Mouse (Mus musculus): ENCODE measurements around the gene Cfap43. TPM values are rescaled to one million over a fixed set of nuclear protein-coding genes. Genes with fewer than 3 reads are reported as not detected.

Cfap43 gene
- polyA plus RNA-seq, 1 experiment from 2014 or later = 0.19 TPM

DNA sequence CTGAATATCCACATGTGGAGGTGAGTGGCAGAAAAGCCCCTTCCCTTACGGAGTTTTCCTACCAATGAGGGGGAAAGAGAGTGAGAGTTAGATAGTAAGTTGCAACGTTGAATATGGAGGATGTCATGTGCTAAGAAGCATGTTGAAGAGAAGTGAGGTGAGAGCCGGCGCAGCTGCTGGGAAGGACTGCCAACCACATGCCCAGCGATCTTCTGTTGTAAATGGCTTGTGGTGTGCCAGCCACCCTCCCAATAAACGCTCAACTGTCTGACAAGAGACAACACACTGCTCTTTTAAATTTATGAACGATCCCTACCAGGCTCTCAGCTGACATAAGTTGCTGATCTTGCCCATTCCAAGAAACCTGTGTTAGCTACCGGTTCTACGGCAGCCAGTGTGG, 101.4 kb downstream of the Cfap43 start:
- H3K27ac ChIP-seq = no peak overlapping the region
- H3K4me2 ChIP-seq (replicated peaks) = no peak overlapping the region
- no peak for ATAC-seq (ENCODE audit: insufficient number of reproducible peaks, insufficient read depth, low FRiP score, low TSS enrichment)
- H3K27me3 ChIP-seq = 0 out of 2 replicates have a peak, but pooled peaks cover 4% of the 10 kb centered on the region
- no peak overlapping the region for H3K9ac ChIP-seq
- H3K9me3 ChIP-seq = no peaks in the 10 kb centered on the region
- WGBS = 85% methylated on average over 9 of the region's 9 CpGs
- H3K4me3 ChIP-seq = no peak overlapping the region
- no peaks in the 10 kb centered on the region for H3K36me3 ChIP-seq
- H3K4me1 ChIP-seq = peaks cover 7% of the 10 kb centered on the region; the same call in 1 of the 2 replicates

DNA sequence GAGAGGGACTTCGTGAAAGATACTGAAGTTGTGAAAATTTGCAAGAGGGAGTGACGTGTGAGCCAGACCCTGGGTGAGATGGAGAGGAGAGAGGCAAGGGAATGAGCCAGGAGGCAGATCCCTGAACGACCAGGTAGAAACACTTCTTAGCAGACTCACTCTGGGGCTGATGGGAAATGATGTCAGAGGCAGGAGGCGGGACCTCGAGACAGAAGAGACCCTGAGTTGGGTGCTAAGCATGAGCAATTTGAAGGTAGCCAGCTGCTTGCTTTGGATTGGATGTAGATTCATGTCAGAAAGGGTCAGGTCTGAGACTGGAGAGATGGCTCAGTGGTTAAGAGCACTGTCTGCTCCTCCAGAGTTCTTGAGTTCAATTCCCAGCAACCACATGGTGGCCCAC, 104.4 kb downstream of the Cfap43 start:
- H3K4me1 ChIP-seq = no peaks in the 10 kb centered on the region
- no peak overlapping the region for H3K9ac ChIP-seq
- H3K4me2 ChIP-seq (replicated peaks) = no peak overlapping the region
- no peaks in the 10 kb centered on the region for H3K27me3 ChIP-seq
- H3K36me3 ChIP-seq = no peaks in the 10 kb centered on the region
- no peak for ATAC-seq (ENCODE audit: insufficient number of reproducible peaks, insufficient read depth, low FRiP score, low TSS enrichment)
- H3K27ac ChIP-seq = no peak overlapping the region
- H3K4me3 ChIP-seq = no peak overlapping the region
- WGBS = 94% methylated on average over 5 of the region's 5 CpGs
- no peaks in the 10 kb centered on the region for H3K9me3 ChIP-seq

DNA sequence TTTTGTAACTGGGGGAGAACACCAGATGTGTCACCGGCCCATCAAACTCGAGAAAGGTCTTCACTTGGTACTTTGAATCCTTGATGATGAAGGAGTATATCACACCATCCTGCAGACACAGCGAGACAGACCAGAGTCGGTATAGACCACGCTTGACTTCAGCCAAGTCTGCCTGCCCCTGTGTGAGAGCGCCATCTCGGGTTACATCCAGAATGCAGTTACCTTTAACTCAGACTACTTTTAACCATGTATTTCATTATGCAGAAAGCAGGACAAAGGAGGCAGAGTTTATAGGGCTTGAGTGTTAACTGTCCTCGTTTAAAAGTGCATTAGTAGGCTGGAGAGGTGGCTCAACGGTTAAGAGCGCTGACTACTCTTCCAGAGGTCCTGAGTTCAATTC, 107.0 kb downstream of the Cfap43 start:
- no peaks in the 10 kb centered on the region for H3K27me3 ChIP-seq
- no peak overlapping the region for H3K9ac ChIP-seq
- H3K4me1 ChIP-seq = no peaks in the 10 kb centered on the region
- 70% methylated on average over 10 of the region's 10 CpGs for WGBS
- no peak overlapping the region for H3K4me2 ChIP-seq (replicated peaks)
- H3K9me3 ChIP-seq = no peaks in the 10 kb centered on the region
- H3K4me3 ChIP-seq = no peak overlapping the region
- ATAC-seq (ENCODE audit: insufficient number of reproducible peaks, insufficient read depth, low FRiP score, low TSS enrichment) = no peak
- no peak overlapping the region for H3K27ac ChIP-seq
- no peaks in the 10 kb centered on the region for H3K36me3 ChIP-seq

DNA sequence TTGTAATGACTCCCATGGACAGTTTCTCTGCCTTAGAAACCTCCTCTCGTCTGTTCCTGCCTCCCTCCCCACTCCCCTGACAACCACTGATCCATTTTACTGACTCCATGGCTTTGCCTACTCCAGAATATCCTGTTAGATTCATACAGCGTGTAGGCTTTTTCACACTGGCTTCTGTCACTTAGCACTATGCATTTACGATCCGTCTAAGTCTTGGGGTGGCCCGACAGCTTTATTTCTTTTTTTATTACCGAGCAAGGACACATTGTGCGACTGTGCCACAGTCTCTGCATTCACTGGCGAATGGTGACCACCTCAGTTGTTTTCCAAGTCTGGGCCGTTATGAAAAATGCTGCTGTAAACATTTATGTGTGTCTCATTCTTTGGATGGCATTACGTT, 120.5 kb downstream of the Cfap43 start:
- Histone ChIP-seq H3K36me3 (no peaks in the 10 kb centered on the region), H3K4me3 (no peak overlapping the region), H3K9me3 (no peaks in the 10 kb centered on the region), H3K4me1 (no peaks in the 10 kb centered on the region), H3K9ac (no peak overlapping the region), H3K27me3 (no peaks in the 10 kb centered on the region), H3K4me2 (replicated peaks) (no peak overlapping the region), H3K27ac (no peak overlapping the region)
- 78% methylated on average over 10 of the region's 10 CpGs for WGBS
- ATAC-seq (ENCODE audit: insufficient number of reproducible peaks, insufficient read depth, low FRiP score, low TSS enrichment) = no peak

DNA sequence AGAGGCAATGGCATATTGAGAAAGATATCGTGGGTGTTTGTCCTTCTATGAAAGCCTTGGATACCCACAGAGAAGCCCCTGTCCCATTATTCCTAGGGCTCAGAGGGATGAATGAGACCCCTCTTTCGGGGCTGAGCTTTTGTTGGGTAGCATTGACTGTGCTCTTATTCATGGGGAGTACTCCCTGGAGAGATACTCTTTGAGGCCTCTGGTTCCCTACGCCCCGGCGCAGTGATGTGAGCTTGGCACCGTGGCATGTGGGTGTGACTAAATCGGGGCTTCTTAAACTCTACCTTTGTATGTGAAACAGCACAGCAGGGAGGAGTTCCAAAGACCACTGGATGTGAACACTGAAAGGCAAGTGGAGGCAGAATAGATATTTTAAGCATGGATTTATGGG, 122.4 kb downstream of the Cfap43 start:
- ATAC-seq (ENCODE audit: insufficient number of reproducible peaks, insufficient read depth, low FRiP score, low TSS enrichment) = no peak
- Histone ChIP-seq H3K9me3 (no peaks in the 10 kb centered on the region), H3K9ac (no peak overlapping the region), H3K27me3 (no peaks in the 10 kb centered on the region), H3K27ac (no peak overlapping the region), H3K4me3 (no peak overlapping the region), H3K4me2 (replicated peaks) (no peak overlapping the region), H3K4me1 (no peaks in the 10 kb centered on the region), H3K36me3 (no peaks in the 10 kb centered on the region)
- 49% methylated on average over 7 of the region's 7 CpGs for WGBS

DNA sequence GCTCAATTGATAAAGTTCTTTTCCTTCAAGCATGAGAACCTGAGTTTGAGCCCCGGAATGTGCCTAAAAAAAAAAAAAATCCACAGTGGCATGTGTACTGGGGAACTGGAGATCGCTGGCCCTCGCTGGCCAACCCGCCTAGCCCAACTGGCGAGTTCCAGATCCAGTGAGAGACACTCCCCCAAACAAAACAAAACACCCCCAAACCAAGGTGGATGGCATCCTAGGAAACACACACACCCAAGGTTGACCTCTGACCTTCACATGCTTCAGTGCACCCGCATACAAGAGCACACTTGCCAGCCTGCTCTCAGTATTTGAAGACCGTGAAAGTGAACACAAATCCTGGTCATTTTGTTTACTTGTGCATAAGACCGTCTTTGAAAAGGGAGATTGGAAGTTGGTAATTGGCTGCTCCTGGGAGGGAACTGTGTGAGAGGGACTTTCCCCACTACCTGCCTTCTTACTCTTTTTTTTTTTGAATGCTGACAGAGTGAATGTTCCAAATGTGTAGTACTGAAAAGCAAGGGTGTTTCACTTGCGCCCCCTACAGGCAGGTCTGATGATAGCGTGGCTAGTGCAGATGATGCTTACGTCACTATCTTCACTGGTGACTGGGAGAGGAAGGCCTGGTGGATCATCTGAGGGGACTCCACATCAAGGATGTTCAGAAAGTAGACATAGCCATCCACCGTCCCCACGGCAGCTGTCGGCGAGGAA, 123.9 kb downstream of the Cfap43 start:
- no peak overlapping the region for H3K4me3 ChIP-seq
- 51% methylated on average over 15 of the region's 15 CpGs for WGBS
- no peaks in the 10 kb centered on the region for H3K36me3 ChIP-seq

DNA sequence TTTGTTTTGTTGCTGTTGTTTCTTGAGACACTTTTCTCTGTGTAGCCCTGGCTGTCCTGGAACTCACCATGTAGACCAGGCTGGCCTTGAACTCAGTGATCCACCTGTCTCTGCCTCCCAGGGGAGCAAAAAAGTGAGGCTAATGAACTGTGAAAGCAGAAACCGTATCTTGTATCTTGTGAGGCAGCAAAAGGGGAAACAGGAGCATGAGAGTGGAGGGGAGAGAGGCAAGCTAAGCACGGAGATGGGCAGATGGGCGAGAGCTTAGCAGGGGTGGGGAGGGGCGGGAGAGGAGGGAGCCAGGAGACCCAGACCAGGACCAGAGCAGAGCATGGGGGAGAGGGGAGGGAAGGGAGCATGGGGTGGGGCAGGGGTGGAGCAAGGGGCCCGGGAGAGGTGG, 124.8 kb downstream of the Cfap43 start:
- no peak for ATAC-seq (ENCODE audit: insufficient number of reproducible peaks, insufficient read depth, low FRiP score, low TSS enrichment)
- WGBS = 5% methylated on average over 4 of the region's 5 CpGs
- H3K27me3 ChIP-seq = no peaks in the 10 kb centered on the region
- H3K9me3 ChIP-seq = no peaks in the 10 kb centered on the region
- no peak overlapping the region for H3K9ac ChIP-seq
- H3K4me1 ChIP-seq = no peaks in the 10 kb centered on the region
- H3K4me3 ChIP-seq = no peak overlapping the region
- H3K27ac ChIP-seq = no peak overlapping the region
- no peak overlapping the region for H3K4me2 ChIP-seq (replicated peaks)
- H3K36me3 ChIP-seq = no peaks in the 10 kb centered on the region

More for the DNA sequence above, 123.9 kb downstream of the Cfap43 start:
- Histone ChIP-seq H3K27me3 (no peaks in the 10 kb centered on the region), H3K4me2 (replicated peaks) (no peak overlapping the region), H3K9ac (no peak overlapping the region), H3K4me1 (no peaks in the 10 kb centered on the region), H3K9me3 (no peaks in the 10 kb centered on the region), H3K27ac (no peak overlapping the region)
- ATAC-seq (ENCODE audit: insufficient number of reproducible peaks, insufficient read depth, low FRiP score, low TSS enrichment) = no peak

DNA sequence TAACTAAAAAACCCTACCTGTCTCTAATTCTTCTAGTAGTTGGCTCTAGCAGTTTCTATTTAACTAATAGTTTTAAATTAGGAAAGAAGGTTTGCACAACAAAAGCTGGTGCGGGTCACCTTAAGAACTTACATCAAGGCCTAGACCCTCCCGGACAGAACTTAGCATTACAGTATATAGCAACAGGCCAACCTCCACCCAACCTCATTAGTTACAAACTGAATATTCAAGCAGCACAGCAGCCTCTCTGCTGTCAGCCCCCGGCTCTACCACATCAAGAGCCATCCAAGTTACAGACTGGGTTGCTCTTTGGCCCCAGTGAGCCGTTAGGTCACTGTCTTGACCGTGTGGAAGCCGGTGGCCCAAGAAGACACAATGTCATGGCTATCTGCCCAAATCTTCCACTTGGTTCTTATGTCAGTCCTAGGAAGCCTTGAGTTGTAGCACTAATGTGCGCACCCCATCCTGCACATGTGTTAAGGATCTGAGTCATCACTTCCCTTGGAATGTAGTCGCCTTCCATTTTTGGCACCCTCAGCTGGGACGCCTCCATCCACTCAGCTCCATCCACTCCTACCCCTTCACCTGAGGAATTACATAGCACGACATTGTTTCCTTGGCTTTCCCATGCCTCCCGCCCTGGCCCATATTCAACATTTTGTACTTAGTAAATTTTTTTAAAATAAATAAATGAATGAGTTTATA, 128.6 kb downstream of the Cfap43 start:
- Histone ChIP-seq H3K9me3 (no peaks in the 10 kb centered on the region), H3K27ac (no peak overlapping the region), H3K4me2 (replicated peaks) (no peak overlapping the region), H3K9ac (no peak overlapping the region), H3K27me3 (no peaks in the 10 kb centered on the region), H3K36me3 (no peaks in the 10 kb centered on the region), H3K4me3 (no peak overlapping the region), H3K4me1 (no peaks in the 10 kb centered on the region)
- 92% methylated on average over 11 of the region's 11 CpGs for WGBS
- no peak for ATAC-seq (ENCODE audit: insufficient number of reproducible peaks, insufficient read depth, low FRiP score, low TSS enrichment)

DNA sequence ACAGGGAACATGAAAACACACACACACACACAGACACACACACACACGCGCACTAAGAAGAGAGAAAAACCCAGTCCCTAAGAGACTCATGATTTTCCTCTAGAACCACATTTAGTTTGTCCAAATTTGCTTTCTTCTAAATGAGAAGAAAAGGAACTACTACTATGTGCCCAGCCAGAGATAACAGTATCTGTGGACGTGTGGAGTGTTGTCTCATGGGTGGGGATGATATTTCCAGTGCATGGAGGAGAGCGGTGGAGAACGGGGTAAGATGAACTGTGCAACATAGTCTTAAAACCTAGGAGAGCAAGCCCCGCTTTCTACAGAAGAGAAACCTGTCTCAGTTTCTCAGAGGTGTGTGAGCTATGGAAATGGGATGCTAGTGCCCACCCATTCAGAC, 135.2 kb downstream of the Cfap43 start:
- no peak overlapping the region for H3K4me3 ChIP-seq
- no peak overlapping the region for H3K9ac ChIP-seq
- H3K27ac ChIP-seq = no peak overlapping the region
- no peaks in the 10 kb centered on the region for H3K9me3 ChIP-seq
- no peaks in the 10 kb centered on the region for H3K36me3 ChIP-seq
- H3K27me3 ChIP-seq = no peaks in the 10 kb centered on the region
- ATAC-seq (ENCODE audit: insufficient number of reproducible peaks, insufficient read depth, low FRiP score, low TSS enrichment) = no peak
- no peaks in the 10 kb centered on the region for H3K4me1 ChIP-seq
- no peak overlapping the region for H3K4me2 ChIP-seq (replicated peaks)
- 93% methylated on average over 6 of the region's 6 CpGs for WGBS

DNA sequence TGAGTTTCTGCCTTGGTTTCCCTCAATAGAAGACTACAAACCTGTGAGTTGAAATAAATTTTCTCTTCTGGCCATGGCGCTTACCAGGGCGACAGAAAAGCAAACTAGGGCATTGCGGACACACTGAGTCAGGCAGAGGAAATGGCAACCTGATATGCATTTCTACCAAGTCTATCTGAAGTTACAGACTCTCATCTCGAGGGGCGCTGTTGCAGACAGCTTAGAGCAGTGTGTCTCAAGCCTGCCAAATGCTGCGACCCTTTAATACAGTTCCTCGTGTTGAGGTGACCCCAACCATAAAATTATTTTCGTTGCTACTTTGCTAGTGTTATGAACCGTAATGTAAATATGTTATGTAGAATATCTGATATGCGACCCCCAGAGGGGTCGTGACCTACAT, 138.1 kb downstream of the Cfap43 start:
- Histone ChIP-seq H3K9me3 (no peaks in the 10 kb centered on the region), H3K4me3 (no peak overlapping the region), H3K36me3 (no peaks in the 10 kb centered on the region), H3K4me1 (no peaks in the 10 kb centered on the region), H3K27ac (no peak overlapping the region), H3K9ac (no peak overlapping the region), H3K4me2 (replicated peaks) (no peak overlapping the region), H3K27me3 (no peaks in the 10 kb centered on the region)
- WGBS = 75% methylated on average over 11 of the region's 11 CpGs
- no peak for ATAC-seq (ENCODE audit: insufficient number of reproducible peaks, insufficient read depth, low FRiP score, low TSS enrichment)

DNA sequence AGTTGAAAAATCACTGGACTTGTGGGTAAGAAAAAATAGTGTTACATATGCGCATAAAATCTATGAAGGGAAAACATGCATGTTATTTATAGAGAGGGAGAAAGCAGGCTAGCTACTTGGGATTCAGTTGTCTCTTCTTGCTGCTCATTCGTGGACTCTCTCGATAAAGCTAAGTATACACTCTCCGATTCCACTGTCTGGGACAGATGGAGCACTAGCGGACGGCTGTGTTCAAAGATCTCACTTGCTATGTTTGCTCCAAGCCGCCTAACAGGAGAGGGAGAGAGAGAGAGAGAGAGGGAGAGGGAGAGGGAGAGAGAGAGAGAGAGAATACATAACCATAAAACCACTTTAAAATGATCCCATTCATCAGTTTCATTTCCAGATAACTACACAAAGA, 138.9 kb downstream of the Cfap43 start:
- Histone ChIP-seq H3K4me2 (replicated peaks) (no peak overlapping the region), H3K4me3 (no peak overlapping the region), H3K9me3 (no peaks in the 10 kb centered on the region), H3K9ac (no peak overlapping the region), H3K4me1 (no peaks in the 10 kb centered on the region), H3K27me3 (no peaks in the 10 kb centered on the region), H3K27ac (no peak overlapping the region), H3K36me3 (no peaks in the 10 kb centered on the region)
- 87% methylated on average over 7 of the region's 7 CpGs for WGBS
- no peak for ATAC-seq (ENCODE audit: insufficient number of reproducible peaks, insufficient read depth, low FRiP score, low TSS enrichment)

DNA sequence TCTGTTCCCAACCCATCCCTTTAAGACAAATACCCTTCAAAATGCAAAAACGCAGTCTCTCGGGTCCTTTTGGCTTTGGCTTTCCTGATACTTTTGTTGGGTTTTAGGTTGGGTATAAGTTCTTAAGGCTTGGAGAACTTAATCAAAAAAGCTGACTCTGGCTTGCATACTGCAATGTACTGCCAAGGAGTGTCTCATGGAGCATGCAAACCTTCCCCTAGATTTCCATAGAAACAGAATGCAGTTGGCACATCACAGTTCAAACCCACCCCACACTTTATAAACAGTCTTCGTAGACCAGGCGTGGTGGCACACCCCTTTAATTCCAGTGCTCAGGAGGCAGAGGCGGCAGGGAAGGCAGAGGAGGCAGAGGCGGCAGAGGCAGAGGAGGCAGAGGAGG, 141.2 kb downstream of the Cfap43 start:
- Histone ChIP-seq H3K9ac (no peak overlapping the region), H3K4me3 (no peak overlapping the region), H3K9me3 (no peaks in the 10 kb centered on the region), H3K36me3 (no peaks in the 10 kb centered on the region), H3K27me3 (no peaks in the 10 kb centered on the region), H3K27ac (no peak overlapping the region), H3K4me2 (replicated peaks) (no peak overlapping the region), H3K4me1 (no peaks in the 10 kb centered on the region)
- ATAC-seq (ENCODE audit: insufficient number of reproducible peaks, insufficient read depth, low FRiP score, low TSS enrichment) = no peak
- 81% methylated on average over 6 of the region's 6 CpGs for WGBS

Data from embryonic facial prominence, embryonic 12.5 days (tissue).